Mouse (Mus musculus): ENCODE measurements around the gene Tmsb4x.

GRCm38 (mm10) chrX:167211871-167212555, 2.9 kb upstream of the Tmsb4x start:
- TF ChIP-seq CTCF (IDR thresholded peaks at IDR 0.05; ENCODE audit: low read depth) (no peak), EP300 (IDR thresholded peaks at IDR 0.05; ENCODE audit: low read depth) (no peak)

Data from liver, embryonic 14.5 days (tissue).